Mouse (Mus musculus) C2C12 (cell line): Measurements from ENCODE around the gene Rere.

ENCODE experiments used
- CTCF ChIP-seq: IDR thresholded peaks from one replicate; pipeline ENCODE4 v1.5.1; 2011; ENCODE audit not compliant: control insufficient read depth, insufficient read depth, insufficient read length
- FOSL1 ChIP-seq: IDR thresholded peaks from one replicate; pipeline ENCODE4 v1.8.0; 2011; ENCODE audit warnings: mild to moderate bottlenecking, low read length; ENCODE audit not compliant: poor library complexity, insufficient read depth, severe bottlenecking

GRCm38 (mm10) chr4:150311431-150311830 is 30.0 kb downstream of the Rere start:
- TF ChIP-seq CTCF (no peak), FOSL1 (no peak)
